Mouse (Mus musculus): ENCODE data around the gene Adipor1. TPM values are rescaled to one million over a fixed set of nuclear protein-coding genes. Genes with fewer than 3 reads are reported as not detected.

The Adipor1 gene
- total RNA-seq (2012; rRNA removed), result 55.2 and 57.6 TPM in 2 replicates
- polyA plus RNA-seq (2012; ENCODE audit: insufficient read depth in 1 of 2, insufficient read length in 2 of 2, low read depth in 1 of 2, low replicate concordance in 2 of 2, missing spikeins in 1 of 2), result 100 to 1,000 TPM in 1 of 2 experiments, 10 to 100 TPM in 1; 94.1 to 109 TPM

- H3K27ac ChIP-seq (ENCODE audit: control insufficient read depth, low read depth, low read length), result peak within 1 kb of the TSS; percentile 68
- peaks cover 18 to 36% of the 10 kb centered on the region in 2 experiments for H3K4me1 ChIP-seq (ENCODE audit: control insufficient read depth in 1 of 2, insufficient read depth in 2 of 2, low read length in 2 of 2)
- H3K36me3 ChIP-seq (ENCODE audit: control insufficient read depth in 1 of 2, insufficient read depth in 2 of 2, low read length in 2 of 2), result peaks cover 8 to 42% of the 10 kb centered on the region in 2 experiments
- peaks cover 34% of the 10 kb centered on the region for H3K79me2 ChIP-seq (ENCODE audit: control insufficient read depth, insufficient read depth, low read length, poor library complexity)
- no peaks in the 10 kb centered on the region for H3K9me3 ChIP-seq (replicated peaks; ENCODE audit: insufficient read depth, low read length)
- H3K27me3 ChIP-seq (ENCODE audit: control insufficient read depth in 1 of 2, insufficient read depth in 2 of 2, low read length in 2 of 2), result no peaks in the 10 kb centered on the region
- DNase-seq (ENCODE audit: low read depth, low spot score), result peak; percentile 97
- H3K9ac ChIP-seq (ENCODE audit: control insufficient read depth, low read depth, low read length, poor library complexity, severe bottlenecking), result peak within 1 kb of the TSS; percentile 91
- H3K4me3 ChIP-seq (ENCODE audit: control insufficient read depth in 1 of 2, insufficient read depth in 1 of 2, low read depth in 2 of 2, low read length in 2 of 2), result peak within 1 kb of the TSS; percentile 74 to 96
- no peak for TF ChIP-seq BHLHE40 (IDR thresholded peaks at IDR 0.05; ENCODE audit: borderline replicate concordance, low read depth, low read length)
- TF ChIP-seq NRF1 (IDR thresholded peaks at IDR 0.05; ENCODE audit: insufficient read depth, low read depth, low read length, poor library complexity, severe bottlenecking), result peak; percentile 57
- peak; percentile 85 for TF ChIP-seq HCFC1 (IDR thresholded peaks at IDR 0.05; ENCODE audit: low read depth, low read length)
- TF ChIP-seq POLR2AphosphoS2 (IDR thresholded peaks at IDR 0.05; ENCODE audit: low read length), result no peak; the same call in none of the 2 replicates
- TF ChIP-seq MAZ (IDR thresholded peaks at IDR 0.05; ENCODE audit: low read depth, low read length), result peak; percentile 52; the same call in 1 of the 2 replicates
- no peak for TF ChIP-seq EP300 (IDR thresholded peaks at IDR 0.05; ENCODE audit: low read depth in 1 of 2, low read length in 2 of 2)
- TF ChIP-seq CHD2 (IDR thresholded peaks at IDR 0.05; ENCODE audit: low read length), result no peak
- TF ChIP-seq NELFE (IDR thresholded peaks at IDR 0.05; ENCODE audit: low read depth, low read length), result peak; percentile 81
- 0 out of 2 replicates have a peak, but pooled peaks have one; percentile 35 for TF ChIP-seq ETS1 (IDR thresholded peaks at IDR 0.05; ENCODE audit: low read depth, low read length)
- no peak for TF ChIP-seq ZNF384 (IDR thresholded peaks at IDR 0.05; ENCODE audit: low read depth, low read length)
- no peak for TF ChIP-seq RAD21 (IDR thresholded peaks at IDR 0.05; ENCODE audit: low read depth, low read length)
- no peak for TF ChIP-seq E2F4 (IDR thresholded peaks at IDR 0.05; ENCODE audit: borderline replicate concordance, low read depth, low read length)
- TF ChIP-seq KAT2A (conservative IDR thresholded peaks at IDR 0.05; ENCODE audit: low read depth, low read length), result no peak; the same call in 1 of the 2 replicates
- TF ChIP-seq CHD1 (IDR thresholded peaks at IDR 0.05; ENCODE audit: low read depth, low read length), result no peak
- TF ChIP-seq UBTF (IDR thresholded peaks at IDR 0.05; ENCODE audit: borderline replicate concordance, insufficient read depth, low read depth, low read length), result no peak
- TF ChIP-seq MYC (IDR thresholded peaks at IDR 0.05; ENCODE audit: low read depth, low read length), result no peak; the same call in 1 of the 2 replicates
- TF ChIP-seq USF1 (IDR thresholded peaks at IDR 0.05; ENCODE audit: low read depth, low read length), result no peak
- TF ChIP-seq USF2 (IDR thresholded peaks at IDR 0.05; ENCODE audit: borderline replicate concordance in 1 of 2, insufficient read depth in 1 of 2, low read depth in 1 of 2, low read length in 2 of 2), result no peak
- TF ChIP-seq MXI1 (IDR thresholded peaks at IDR 0.05; ENCODE audit: low read depth, low read length), result peak; percentile 70; the same call in 1 of the 2 replicates
- TF ChIP-seq MEF2A (IDR thresholded peaks at IDR 0.05; ENCODE audit: extremely low read depth, insufficient replicate concordance, low read depth, low read length, poor library complexity, severe bottlenecking), result no peak
- TF ChIP-seq ZMIZ1 (IDR thresholded peaks at IDR 0.05; ENCODE audit: low read depth, low read length), result peak; percentile 89; the same call in 1 of the 2 replicates
- TF ChIP-seq MAFK (IDR thresholded peaks at IDR 0.05; ENCODE audit: borderline replicate concordance, low read depth, low read length), result no peak
- TF ChIP-seq TCF12 (IDR thresholded peaks at IDR 0.05; ENCODE audit: low read depth, low read length), result peak; percentile 7; the same call in 1 of the 2 replicates
- TF ChIP-seq TAL1 (IDR thresholded peaks at IDR 0.05; ENCODE audit: low read length), result no peak
- no peak for TF ChIP-seq POLR2AphosphoS5 (IDR thresholded peaks at IDR 0.05; ENCODE audit: borderline replicate concordance, low read depth, low read length)
- no peak for TF ChIP-seq SMC3 (IDR thresholded peaks at IDR 0.05; ENCODE audit: low read depth, low read length)
- no peak for TF ChIP-seq TBP (IDR thresholded peaks at IDR 0.05; ENCODE audit: low read depth, low read length)
- peak; percentile 24; the same call in 1 of the 2 replicates for TF ChIP-seq ELF1 (IDR thresholded peaks at IDR 0.05; ENCODE audit: low read depth, low read length)
- TF ChIP-seq MAX (IDR thresholded peaks at IDR 0.05; ENCODE audit: low read length), result peak; percentile 62
- TF ChIP-seq MYB (IDR thresholded peaks at IDR 0.05; ENCODE audit: low read depth, low read length), result no peak
- TF ChIP-seq JUND (IDR thresholded peaks at IDR 0.05; ENCODE audit: low read depth, low read length), result no peak
- peak; percentile 50 to 89; a peak in 3 of 4 replicates for TF ChIP-seq POLR2A (IDR thresholded peaks at IDR 0.05; ENCODE audit: control insufficient read depth in 1 of 2, insufficient read depth in 1 of 2, low read depth in 1 of 2, low read length in 2 of 2, poor library complexity in 1 of 2)
- TF ChIP-seq GATA1 (IDR thresholded peaks at IDR 0.05; ENCODE audit: low read depth, low read length), result no peak
- peak; percentile 74 for TF ChIP-seq SIN3A (IDR thresholded peaks at IDR 0.05; ENCODE audit: low read length)
- no peak for TF ChIP-seq ZKSCAN1 (IDR thresholded peaks at IDR 0.05; ENCODE audit: low read depth, low read length)
Observed at GRCm38 (mm10) chr1:134415168-134415831, at the start of gene Adipor1. Gene Adipor1 (plus strand): TSS chr1:134415378.

Data from MEL (cell line).